Mouse (Mus musculus): ENCODE results near the gene Jun. TPM values are rescaled to one million over a fixed set of nuclear protein-coding genes. Genes with fewer than 3 reads are reported as not detected.

Jun gene
- polyA plus RNA-seq (2014; fragmentation: Illumina TruSeq; extraction: RNeasy Lipid Tissue Mini Kit (QIAGEN cat#74804); ENCODE audit: low read depth, low replicate concordance), result 39.4 TPM

GRCm38 (mm10) chr4:95052025-95052899 lies at the start of gene Jun:
Gene Jun, minus strand, starts transcription at chr4:95052222.

Other genes with a start within 250 kb of the Jun start
- gene Eqtn, start 123.4 kb downstream of the Jun start, polyA plus RNA-seq (2014; fragmentation: Illumina TruSeq; extraction: RNeasy Lipid Tissue Mini Kit (QIAGEN cat#74804); ENCODE audit: low read depth, low replicate concordance), result not detected
- 7.0 TPM for gene Mysm1, start 73.1 kb downstream of the Jun start, polyA plus RNA-seq (2014; fragmentation: Illumina TruSeq; extraction: RNeasy Lipid Tissue Mini Kit (QIAGEN cat#74804); ENCODE audit: low read depth, low replicate concordance)